Mouse (Mus musculus): ENCODE measurements around the gene Gon7. TPM values are rescaled to one million over a fixed set of nuclear protein-coding genes. Genes with fewer than 3 reads are reported as not detected.

Gon7 gene
- polyA plus RNA-seq (2012; rRNA removed), result 13.7 and 14.7 TPM in 2 replicates

GRCm38 (mm10) chr12:102757689-102758402 is at the start of gene Gon7, which contains the start of the genes Gm28051 and Ubr7:
Gon7 (minus strand) TSS chr12:102757803.
Gm28051 (minus strand) TSS chr12:102757765.
Ubr7 (plus strand) TSS chr12:102757967.

GRCm38 (mm10) chr12:102758403-102758756 is 777 bp upstream of the Gon7 start, which contains the start of gene Gm20604:
Gm20604 (minus strand) TSS chr12:102758672.

GRCm38 (mm10) chr12:102743589-102744574 is 13.7 kb downstream of the Gon7 start, which contains the start of the genes Moap1 and Tmem251:
Moap1 (minus strand) TSS chr12:102743661.
Tmem251 (plus strand) TSS chr12:102743762.

DNA sequence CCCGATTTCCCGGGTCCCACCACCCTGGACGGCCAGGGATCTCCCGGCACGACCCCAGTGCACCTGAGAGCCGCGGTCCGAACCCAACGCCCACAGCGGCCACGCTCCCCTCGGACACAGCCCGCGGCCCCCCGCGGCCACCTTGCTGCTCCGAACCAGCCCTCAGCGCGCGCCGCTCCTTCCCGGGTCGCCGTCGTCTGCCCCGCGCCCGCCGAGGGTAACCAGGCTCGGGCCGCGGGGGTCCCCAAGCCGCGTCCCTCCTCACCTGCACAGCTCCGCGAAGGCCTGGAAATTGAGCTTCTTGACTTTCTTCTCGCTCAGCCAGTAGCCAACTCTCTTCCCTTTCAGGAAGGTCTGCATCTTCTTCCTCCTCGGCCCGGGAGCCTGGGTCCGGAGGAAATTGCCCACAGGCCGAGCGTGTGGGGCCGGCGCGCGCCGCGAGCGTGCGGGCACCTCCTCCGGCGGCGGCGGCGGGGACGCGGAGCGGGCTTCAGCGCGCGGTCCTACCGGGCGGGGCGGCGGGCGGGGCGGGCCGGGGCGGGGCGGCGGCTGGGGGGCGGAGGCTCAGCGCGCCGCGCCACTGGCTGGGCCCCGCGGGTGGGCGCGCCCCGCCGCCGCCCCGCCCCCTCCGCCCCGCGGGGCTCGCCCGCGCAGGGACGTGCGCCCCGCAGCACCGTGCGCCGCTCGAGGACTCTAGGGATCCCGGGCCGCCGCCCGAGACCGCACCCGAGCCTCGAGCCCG is 53.0 kb downstream of the Gon7 start, which contains the start of gene Itpk1:
Gene Itpk1 (minus strand): TSS at position 474 of the 742 bp plus-strand sequence.

Other genes with a start within 250 kb of the Gon7 start
- gene Chga, start 202.8 kb downstream of the Gon7 start, polyA plus RNA-seq (2012; rRNA removed), result 1.5 and 1.6 TPM in 2 replicates
- 39.0 and 43.3 TPM in 2 replicates for gene Itpk1, start 52.9 kb downstream of the Gon7 start, polyA plus RNA-seq (2012; rRNA removed)
- 0.67 and 0.68 TPM in 2 replicates for gene Moap1, start 14.1 kb downstream of the Gon7 start, polyA plus RNA-seq (2012; rRNA removed)
- 3.2 and 3.4 TPM in 2 replicates for gene Tmem251, start 14.0 kb downstream of the Gon7 start, polyA plus RNA-seq (2012; rRNA removed)
- 0.77 and 1.1 TPM in 2 replicates for gene Gm28051, start within 50 bp of the Gon7 start, polyA plus RNA-seq (2012; rRNA removed)
- gene Ubr7, start 164 bp upstream of the Gon7 start, polyA plus RNA-seq (2012; rRNA removed), result 12.0 and 13.9 TPM in 2 replicates
- gene Gm20604, start 869 bp upstream of the Gon7 start, polyA plus RNA-seq (2012; rRNA removed), result 1.9 and 2.3 TPM in 2 replicates
- 22.4 and 25.4 TPM in 2 replicates for gene Btbd7, start 120.7 kb upstream of the Gon7 start, polyA plus RNA-seq (2012; rRNA removed)
- gene Cox8c, start 141.5 kb upstream of the Gon7 start, polyA plus RNA-seq (2012; rRNA removed), result not detected in 2 replicates
- 1.2 and 1.4 TPM in 2 replicates for gene Unc79, start 191.1 kb upstream of the Gon7 start, polyA plus RNA-seq (2012; rRNA removed)